Mouse (Mus musculus): ENCODE results near the gene Nrsn2. TPM values are rescaled to one million over a fixed set of nuclear protein-coding genes. Genes with fewer than 3 reads are reported as not detected.
"Not testable (repeated sequence)": the region's sequence is repeated elsewhere in the genome, so short reads cannot be mapped to it uniquely, and the experiment has no call there.

The Nrsn2 gene
- polyA plus RNA-seq, 1 experiment from 2014 or later, result not detected

DNA sequence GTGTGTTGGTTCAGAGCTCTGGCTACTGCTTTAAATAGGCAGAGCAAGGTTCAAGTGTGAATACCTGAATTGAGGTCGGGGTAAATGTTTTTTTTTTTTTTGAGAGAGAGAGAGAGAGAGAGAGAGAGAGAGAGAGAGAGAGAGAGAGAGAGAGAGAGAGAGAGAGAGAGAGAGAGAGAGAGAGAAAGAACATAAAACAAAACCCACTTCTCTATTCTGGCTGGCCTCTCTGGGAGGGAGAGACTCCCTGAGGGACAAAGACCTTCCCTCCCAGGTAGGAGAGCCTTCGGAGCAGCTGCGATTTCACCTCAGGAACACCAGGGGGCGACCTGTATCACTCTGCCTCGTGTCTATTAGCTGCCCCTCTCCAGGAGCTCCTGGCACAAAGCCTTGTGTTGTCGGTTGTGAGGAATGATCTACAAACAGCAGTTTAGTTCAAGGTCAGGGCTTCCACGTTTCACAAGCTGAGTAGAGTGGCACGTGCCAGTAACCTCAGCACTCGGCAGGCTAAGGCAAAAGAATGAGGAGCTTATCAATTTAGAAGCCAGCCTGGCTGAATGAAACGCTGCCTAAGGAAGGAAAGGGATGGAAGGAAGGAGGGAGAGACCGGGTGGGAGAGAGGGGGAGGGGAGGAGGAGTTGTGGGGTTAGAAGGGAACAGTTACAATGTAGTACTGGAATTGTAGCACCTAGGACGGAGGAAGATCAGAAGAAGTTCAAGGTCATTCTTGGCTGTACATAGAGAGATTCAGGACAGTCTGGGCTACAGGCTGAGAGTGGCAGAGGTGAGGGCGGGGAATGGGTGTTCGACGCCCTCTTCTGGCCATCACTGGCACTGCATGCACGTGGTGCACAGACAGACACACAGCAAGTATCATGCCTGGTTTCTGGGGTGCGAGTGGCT is 12.9 kb downstream of the Nrsn2 start:
- Histone ChIP-seq H3K27ac (ENCODE audit: low read depth) (no peak overlapping the region), H3K4me1 (ENCODE audit: insufficient read depth) (0 out of 2 replicates have a peak, but pooled peaks cover 4% of the 10 kb centered on the region), H3K9ac (no peak overlapping the region), H3K27me3 (ENCODE audit: insufficient read depth, low read length) (no peaks in the 10 kb centered on the region), H3K4me2 (peak overlapping the region; percentile 45), H3K36me3 (ENCODE audit: insufficient read depth) (no peaks in the 10 kb centered on the region), H3K4me3 (ENCODE audit: low read depth, low read length) (peak overlapping the region; percentile 6; the same call in 1 of the 2 replicates), H3K9me3 (ENCODE audit: low read depth, low read length) (no peaks in the 10 kb centered on the region)
- peak; percentile 84 for TF ChIP-seq CTCF (IDR thresholded peaks at IDR 0.05; ENCODE audit: low read depth)
- ATAC-seq (ENCODE audit: insufficient read depth), result peak; percentile 78
- DNase-seq, result peak; percentile 93
- 9% methylated on average over 17 of the region's 17 CpGs for WGBS

DNA sequence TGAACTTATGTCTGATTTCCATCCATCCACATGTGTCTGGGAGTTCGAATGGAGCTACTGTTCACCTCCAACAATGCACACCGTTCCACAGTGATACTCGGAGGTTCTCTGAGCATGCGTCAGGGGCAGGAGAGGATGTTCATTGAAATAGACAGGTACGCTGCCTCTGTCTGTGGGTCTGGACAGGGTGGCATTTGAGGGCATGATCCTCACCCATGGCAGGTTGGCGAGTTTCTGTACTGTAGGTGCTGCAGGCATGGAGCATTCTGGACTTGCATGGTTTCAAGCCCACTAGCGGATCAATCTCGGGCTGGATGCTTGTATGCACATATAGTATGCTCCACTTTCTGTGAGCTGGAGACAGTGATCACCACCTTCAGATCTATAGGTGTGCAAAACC is 15.2 kb downstream of the Nrsn2 start:
- WGBS, result 87% methylated on average over 8 of the region's 8 CpGs
- ATAC-seq (ENCODE audit: insufficient read depth) (no peak), DNase-seq (no peak)
- no peak for TF ChIP-seq CTCF (IDR thresholded peaks at IDR 0.05; ENCODE audit: low read depth)
- no peaks in the 10 kb centered on the region for H3K9me3 ChIP-seq (ENCODE audit: low read depth, low read length)
- H3K36me3 ChIP-seq (ENCODE audit: insufficient read depth), result no peaks in the 10 kb centered on the region
- H3K27ac ChIP-seq (ENCODE audit: low read depth), result no peak overlapping the region
- H3K27me3 ChIP-seq (ENCODE audit: insufficient read depth, low read length), result no peaks in the 10 kb centered on the region
- H3K4me1 ChIP-seq (ENCODE audit: insufficient read depth), result 0 out of 2 replicates have a peak, but pooled peaks cover 4% of the 10 kb centered on the region
- H3K4me3 ChIP-seq (ENCODE audit: low read depth, low read length), result no peak overlapping the region
- no peak overlapping the region for H3K9ac ChIP-seq
- H3K4me2 ChIP-seq, result no peak overlapping the region

DNA sequence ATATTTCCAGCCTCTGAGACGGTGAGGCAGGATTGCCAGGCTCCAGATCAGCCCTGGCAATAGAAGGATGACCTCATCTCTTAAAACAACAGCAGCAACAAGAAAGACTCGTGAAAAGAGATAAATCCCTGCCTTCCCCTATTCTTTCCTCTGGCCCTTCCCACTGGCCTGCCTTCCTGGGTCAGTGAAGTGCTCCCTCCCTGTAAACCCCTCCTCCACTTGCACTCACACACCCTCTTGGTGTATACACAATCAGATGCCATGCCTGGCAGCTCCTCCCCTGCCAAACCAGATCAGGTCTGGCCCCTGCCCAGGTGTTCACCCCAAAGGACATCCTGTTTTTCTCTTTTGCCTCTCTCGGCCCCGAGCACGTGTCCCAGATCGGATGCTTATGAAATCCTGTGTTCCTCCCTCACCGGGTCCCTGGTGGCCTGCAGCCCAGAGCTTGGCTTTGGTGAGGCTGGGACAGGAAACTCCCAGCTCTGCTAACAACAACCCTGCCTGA is 16.1 kb downstream of the Nrsn2 start:
- Histone ChIP-seq H3K27me3 (ENCODE audit: insufficient read depth, low read length) (no peaks in the 10 kb centered on the region), H3K4me1 (ENCODE audit: insufficient read depth) (0 out of 2 replicates have a peak, but pooled peaks cover 4% of the 10 kb centered on the region), H3K27ac (ENCODE audit: low read depth) (peak overlapping the region; percentile 9), H3K9ac (peak overlapping the region; percentile 13; the same call in 1 of the 2 replicates), H3K4me3 (ENCODE audit: low read depth, low read length) (no peak overlapping the region), H3K9me3 (ENCODE audit: low read depth, low read length) (no peaks in the 10 kb centered on the region), H3K4me2 (no peak overlapping the region), H3K36me3 (ENCODE audit: insufficient read depth) (no peaks in the 10 kb centered on the region)
- DNase-seq, result peak; percentile 54
- TF ChIP-seq CTCF (IDR thresholded peaks at IDR 0.05; ENCODE audit: low read depth), result no peak
- ATAC-seq (ENCODE audit: insufficient read depth), result no peak
- WGBS, result 26% methylated on average over 7 of the region's 7 CpGs

DNA sequence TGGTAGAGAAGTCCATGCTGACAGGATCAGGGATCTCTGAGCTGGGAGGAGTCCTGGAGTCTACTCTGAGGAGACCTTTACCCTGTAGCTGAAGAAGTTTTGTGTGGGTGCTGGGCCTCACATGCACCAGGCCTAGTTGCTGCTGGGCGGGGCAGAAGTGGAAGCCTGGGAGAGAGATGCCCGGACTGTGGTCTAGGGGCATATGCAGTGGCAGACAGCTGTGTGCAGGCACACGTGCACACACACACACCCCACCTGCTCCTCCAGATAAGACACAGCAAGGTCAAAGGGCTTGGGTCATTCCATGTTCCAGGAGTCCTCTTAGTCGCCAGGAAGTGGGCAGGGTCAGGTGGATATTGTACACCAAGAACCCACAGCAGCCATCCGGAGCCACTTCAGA is 16.8 kb downstream of the Nrsn2 start:
- no peak overlapping the region for H3K9ac ChIP-seq
- no peaks in the 10 kb centered on the region for H3K27me3 ChIP-seq (ENCODE audit: insufficient read depth, low read length)
- no peak for ATAC-seq (ENCODE audit: insufficient read depth)
- H3K4me1 ChIP-seq (ENCODE audit: insufficient read depth), result 0 out of 2 replicates have a peak, but pooled peaks cover 4% of the 10 kb centered on the region
- no peaks in the 10 kb centered on the region for H3K9me3 ChIP-seq (ENCODE audit: low read depth, low read length)
- no peak overlapping the region for H3K4me3 ChIP-seq (ENCODE audit: low read depth, low read length)
- H3K27ac ChIP-seq (ENCODE audit: low read depth), result no peak overlapping the region
- no peak overlapping the region for H3K4me2 ChIP-seq
- H3K36me3 ChIP-seq (ENCODE audit: insufficient read depth), result no peaks in the 10 kb centered on the region
- no peak for TF ChIP-seq CTCF (IDR thresholded peaks at IDR 0.05; ENCODE audit: low read depth)
- no peak for DNase-seq
- WGBS, result 39% methylated on average over 5 of the region's 5 CpGs

DNA sequence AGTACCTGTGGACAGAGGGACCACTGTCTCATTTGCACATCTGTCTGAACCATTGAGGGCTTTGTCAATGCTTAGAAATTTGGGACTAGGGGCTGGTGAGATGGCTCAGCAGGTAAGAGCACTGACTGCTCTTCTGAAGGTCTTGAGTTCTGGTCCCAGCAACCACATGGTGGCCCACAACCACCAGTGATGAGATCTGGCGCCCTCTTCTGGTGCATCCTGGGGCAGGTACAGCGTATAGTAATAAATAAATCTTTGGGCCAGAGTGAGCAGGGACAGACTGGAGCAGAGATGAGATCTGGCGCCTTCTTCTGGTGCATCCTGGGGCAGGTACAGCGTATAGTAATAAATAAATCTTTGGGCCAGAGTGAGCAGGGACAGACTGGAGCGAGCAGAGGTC is 17.5 kb downstream of the Nrsn2 start:
- peak; percentile 32 for TF ChIP-seq CTCF (IDR thresholded peaks at IDR 0.05; ENCODE audit: low read depth)
- WGBS, result 82% methylated on average over 5 of the region's 5 CpGs
- not testable (repeated sequence) for ATAC-seq (ENCODE audit: insufficient read depth)

DNA sequence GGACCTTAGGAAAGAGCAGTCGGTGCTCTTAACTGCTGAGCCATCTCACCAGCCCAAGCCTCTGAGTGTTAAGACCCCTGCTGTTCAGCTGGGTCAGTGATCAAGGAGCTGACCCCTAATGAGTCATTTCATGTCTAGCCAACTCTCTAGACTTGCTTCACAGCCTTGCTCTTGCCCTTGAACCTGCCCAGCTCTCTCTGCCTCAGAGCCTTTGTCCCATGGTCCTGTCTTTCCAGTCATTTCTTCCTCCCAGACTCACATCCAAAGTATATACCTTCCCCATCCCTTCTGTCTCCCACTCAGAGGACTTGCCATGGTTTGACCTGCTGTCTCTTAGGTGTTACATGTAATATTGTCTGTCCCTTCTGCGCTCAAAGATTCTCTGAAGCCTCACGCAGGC is 19.2 kb downstream of the Nrsn2 start:
- no peak for TF ChIP-seq CTCF (IDR thresholded peaks at IDR 0.05; ENCODE audit: low read depth)
- H3K36me3 ChIP-seq (ENCODE audit: insufficient read depth), result no peaks in the 10 kb centered on the region
- H3K9ac ChIP-seq, result no peak overlapping the region
- H3K4me3 ChIP-seq (ENCODE audit: low read depth, low read length), result no peak overlapping the region
- H3K9me3 ChIP-seq (ENCODE audit: low read depth, low read length), result no peaks in the 10 kb centered on the region
- ATAC-seq (ENCODE audit: insufficient read depth) (no peak), DNase-seq (no peak)
- H3K27ac ChIP-seq (ENCODE audit: low read depth), result no peak overlapping the region
- no peaks in the 10 kb centered on the region for H3K27me3 ChIP-seq (ENCODE audit: insufficient read depth, low read length)
- no peak overlapping the region for H3K4me2 ChIP-seq
- 77% methylated on average over 3 of the region's 3 CpGs for WGBS
- no peaks in the 10 kb centered on the region for H3K4me1 ChIP-seq (ENCODE audit: insufficient read depth)

More for the DNA sequence above, 17.5 kb downstream of the Nrsn2 start:
- not testable (repeated sequence) for H3K9ac ChIP-seq; H3K27ac ChIP-seq (ENCODE audit: low read depth); H3K4me1 ChIP-seq (ENCODE audit: insufficient read depth); H3K27me3 ChIP-seq (ENCODE audit: insufficient read depth, low read length); DNase-seq; H3K4me2 ChIP-seq; H3K36me3 ChIP-seq (ENCODE audit: insufficient read depth); H3K4me3 ChIP-seq (ENCODE audit: low read depth, low read length); H3K9me3 ChIP-seq (ENCODE audit: low read depth, low read length)

DNA sequence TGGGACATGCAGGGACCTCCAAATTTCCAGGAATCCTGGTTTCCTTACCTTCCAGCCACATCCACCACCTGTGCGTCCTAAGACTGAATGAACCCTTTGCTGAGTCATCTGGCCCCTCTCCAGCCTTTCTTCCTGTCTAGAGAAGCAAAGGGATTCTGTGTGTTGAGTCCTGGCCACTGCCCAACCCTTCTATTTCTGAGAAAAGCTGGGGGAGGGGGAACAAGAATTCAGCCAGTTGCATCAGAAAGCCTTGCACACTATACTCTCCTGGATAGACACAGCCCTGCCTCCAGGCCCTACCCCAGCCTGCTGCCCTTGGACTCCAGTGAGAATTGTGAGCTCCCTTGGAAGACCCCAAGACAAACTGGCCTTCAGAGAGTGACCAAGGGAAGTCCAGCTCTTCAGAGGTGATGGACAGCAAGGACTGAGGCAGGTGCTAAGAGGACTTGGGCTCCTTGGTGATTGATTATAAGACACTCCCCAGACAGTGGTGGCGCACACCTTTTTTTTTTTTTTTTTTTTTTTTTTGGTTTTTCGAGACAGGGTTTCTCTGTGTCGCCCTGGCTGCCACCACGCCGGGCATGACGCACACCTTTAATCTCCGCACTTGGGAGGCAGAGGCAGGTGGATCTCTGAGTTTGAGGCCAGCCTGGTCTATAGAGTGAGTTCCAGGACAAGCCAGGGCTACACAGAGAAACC is 26.4 kb downstream of the Nrsn2 start:
- no peak for TF ChIP-seq CTCF (IDR thresholded peaks at IDR 0.05; ENCODE audit: low read depth)
- 81% methylated on average over 8 of the region's 8 CpGs for WGBS
- H3K9me3 ChIP-seq (ENCODE audit: low read depth, low read length), result no peaks in the 10 kb centered on the region
- no peak overlapping the region for H3K4me2 ChIP-seq
- no peaks in the 10 kb centered on the region for H3K36me3 ChIP-seq (ENCODE audit: insufficient read depth)
- DNase-seq (peak; percentile 79), ATAC-seq (ENCODE audit: insufficient read depth) (peak; percentile 59)
- H3K27ac ChIP-seq (ENCODE audit: low read depth), result no peak overlapping the region
- no peaks in the 10 kb centered on the region for H3K27me3 ChIP-seq (ENCODE audit: insufficient read depth, low read length)
- no peak overlapping the region for H3K9ac ChIP-seq
- no peaks in the 10 kb centered on the region for H3K4me1 ChIP-seq (ENCODE audit: insufficient read depth)
- no peak overlapping the region for H3K4me3 ChIP-seq (ENCODE audit: low read depth, low read length)

Data from lung, embryonic 14.5 days (tissue).